Mouse (Mus musculus): ENCODE results near the gene Scaper.

DNA sequence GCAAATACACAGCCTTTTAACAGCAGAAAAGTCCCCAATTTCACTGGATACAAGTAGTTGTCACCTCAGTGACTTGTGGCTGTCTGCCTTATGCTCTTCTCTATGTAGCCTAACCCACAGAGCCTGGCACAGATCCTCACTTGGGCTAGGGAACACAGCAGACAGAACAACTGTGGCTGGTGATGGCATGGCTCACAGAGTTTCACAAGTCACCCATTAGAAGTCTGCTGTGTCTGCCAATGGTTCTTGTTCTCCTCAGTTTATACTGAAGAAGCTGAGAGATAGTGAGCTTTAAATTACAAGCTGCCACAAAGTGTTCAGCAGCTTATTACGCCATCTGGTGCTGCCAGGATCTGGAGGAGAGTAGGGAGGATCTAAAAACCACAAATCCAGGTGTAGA is 361.3 kb downstream of the Scaper start:
- TF ChIP-seq GATA1 (IDR thresholded peaks at IDR 0.05; ENCODE audit: borderline replicate concordance, low read length), result no peak
- no peak for TF ChIP-seq FLI1 (IDR thresholded peaks at IDR 0.05; ENCODE audit: low read length)
